Mouse (Mus musculus) CH12.LX (cell line): ENCODE results near the gene Foxk1.

Source experiments
- CTCF ChIP-seq, 2 experiments: IDR thresholded peaks in 1 of 2; conservative IDR thresholded peaks in 1 of 2; 2 replicates each; pipeline ENCODE4 v1.5.1; 2011 to 2012; ENCODE audit warnings: low read depth in 2 of 2, low read length in 2 of 2, improper control_type of control experiment in 1 of 2, inconsistent platforms in 1 of 2, mild to moderate bottlenecking in 1 of 2, moderate library complexity in 1 of 2
- POLR2A ChIP-seq: IDR thresholded peaks from 2 replicates; pipeline ENCODE4 v1.6.1; 2011; ENCODE audit warnings: low read depth, mild to moderate bottlenecking, improper control_type of control experiment, low read length

DNA sequence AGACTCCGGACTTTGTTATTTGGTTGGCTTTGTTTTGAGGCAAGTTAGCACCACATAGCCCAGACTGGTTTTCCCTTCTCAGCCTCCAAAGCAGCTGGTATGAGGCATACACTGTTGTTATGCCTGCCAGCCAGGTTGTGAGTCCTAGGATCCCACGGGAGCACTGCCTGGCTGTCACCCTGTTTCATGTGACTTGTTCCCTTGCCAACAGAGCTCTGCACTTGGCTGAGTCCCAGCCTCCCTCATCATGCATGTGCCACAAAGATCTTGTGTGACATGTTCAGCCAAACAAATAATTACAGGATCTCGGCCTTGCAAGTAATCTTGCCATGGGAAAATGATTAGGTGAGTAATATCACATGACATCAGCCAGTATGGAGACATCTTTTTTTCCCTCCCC lies 38.4 kb upstream of the Foxk1 start:
- TF ChIP-seq POLR2A, result no peak
- no peak for TF ChIP-seq CTCF (conservative IDR thresholded peaks at IDR 0.05 in 1 of 2, IDR thresholded peaks at IDR 0.05 in 1 of 2; ENCODE audit: low read depth in 2 of 2, low read length in 2 of 2)
